17 mouse cellular contexts compared by ENCODE assay signal in genomic region chr12:27796642-27797041, GRCm38 (mm10).
DNase-seq lines count a peak whose midpoint lies in the region; ATAC-seq lines count a peak whose summit lies in the region.
"Had no signal": no experiment of that assay in that cellular context is flagged by ENCODE, and none has a peak within 500 bp of the region (broad histone marks: within the 10 kb centered on the region; RNA-seq: fewer than 3 reads in every experiment).

No protein-coding gene starts in this region.

- no peak for ATAC-seq in monocyte, adult 5-6 weeks (replicated peaks; ENCODE audit: insufficient number of reproducible peaks, low FRiP score, low TSS enrichment, poor library complexity, severe bottlenecking)
- ATAC-seq: activated CD4-positive, CD25-positive, alpha-beta regulatory T cell, adult 4 months; CD4-positive, CD25-positive, alpha-beta regulatory T cell, adult 4 months; forebrain, embryonic 14.5 days had no signal

- peak; percentile 37 for DNase-seq in embryo, embryonic 10 days (ENCODE audit: low spot score)
- DNase-seq in embryo, embryonic 9.5 days (ENCODE audit: extremely low spot score), result no peak
- DNase-seq in kidney, postnatal 10 days, result peak; percentile 16
- DNase-seq in kidney, adult 8-10 months, result no peak
- DNase-seq in urinary bladder, postnatal 14 days (ENCODE audit: low spot score), result peak; percentile 53
- DNase-seq in urinary bladder, postnatal 4 days (ENCODE audit: low spot score in 2 of 2), result no peak
- no peak for DNase-seq in spleen, postnatal 14 days (ENCODE audit: low spot score in 2 of 2)
- DNase-seq: adrenal gland, postnatal 14 days; cerebellum, adult 9-11 months; embryo, embryonic 11 days; gastrocnemius, postnatal 14 days; midbrain, embryonic 14.5 days; thymus, adult 2 months had no signal

Comparison
In these comparisons a context has a peak if more than half of its experiments do, and no peak if none do; other contexts are left out.
1. DNase-seq: peak in embryo, embryonic 10 days (single experiment), kidney, postnatal 10 days (single experiment) and urinary bladder, postnatal 14 days (single experiment); none in embryo, embryonic 9.5 days (single experiment), kidney, adult 8-10 months (0 of 2), urinary bladder, postnatal 4 days (0 of 2) and spleen, postnatal 14 days (0 of 2).